Mouse (Mus musculus) common myeloid progenitor, adult 5-6 weeks (primary cell): Measurements from ENCODE around the gene Tcf20. TPM values are rescaled to one million over a fixed set of nuclear protein-coding genes. Genes with fewer than 3 reads are reported as not detected.
"Not testable (repeated sequence)": the region's sequence is repeated elsewhere in the genome, so short reads cannot be mapped to it uniquely, and the experiment has no call there.

Experiments used
- ATAC-seq: replicated peaks from 2 replicates; pipeline ENCODE4 v1.8.0; 2016; ENCODE audit warnings: low read depth, mild to moderate bottlenecking, moderate TSS enrichment, inconsistent platforms; ENCODE audit not compliant: poor library complexity, severe bottlenecking
- total RNA-seq: library from RNA; stranded (forward); fragments of 200-1000, 187-1606 nt; gene quantifications from 2 replicates; pipeline ENCODE4 v1.2.3, GENCODE M21; 2017

Gene Tcf20
- total RNA-seq, 1 experiment from 2014 or later: 101 TPM

DNA sequence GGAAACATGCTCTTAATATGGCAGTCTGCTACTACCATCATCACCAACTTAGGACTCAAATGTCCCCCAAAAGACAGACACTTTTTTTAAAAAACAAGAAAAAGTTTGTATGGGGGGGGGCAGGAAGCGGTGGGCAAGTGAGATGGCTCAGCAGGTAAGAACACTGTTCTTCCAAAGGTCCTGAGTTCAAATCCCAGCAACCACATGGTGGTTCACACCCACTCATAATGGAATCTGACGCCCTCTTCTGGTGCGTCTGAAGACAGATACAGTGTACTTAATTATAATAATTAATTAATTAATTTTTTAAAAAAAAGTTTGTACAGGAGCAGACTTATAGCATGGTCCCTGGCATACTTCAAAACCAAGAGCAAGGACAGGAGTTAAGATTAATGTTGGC, 148.5 kb downstream of the Tcf20 start:
- no peak for ATAC-seq

DNA sequence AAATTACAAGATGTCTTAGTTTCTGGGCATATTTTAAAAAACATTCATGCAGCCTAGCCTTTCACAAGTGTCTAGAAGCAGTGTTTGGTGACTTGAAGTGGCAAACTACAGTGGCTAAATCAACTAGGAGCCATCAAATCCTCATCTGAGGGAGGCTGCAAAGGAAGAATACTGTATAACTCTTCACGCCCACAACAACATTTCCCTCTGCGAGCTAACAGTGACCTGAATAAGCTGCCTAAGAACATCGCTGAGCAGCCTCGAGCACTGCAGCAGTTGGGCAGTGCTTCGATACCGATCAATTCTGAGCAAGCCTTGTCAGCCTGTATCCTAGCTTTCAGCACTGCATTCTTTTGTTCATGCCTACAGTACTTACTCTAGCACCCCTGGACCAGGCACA, 157.8 kb downstream of the Tcf20 start:
- ATAC-seq: no peak

DNA sequence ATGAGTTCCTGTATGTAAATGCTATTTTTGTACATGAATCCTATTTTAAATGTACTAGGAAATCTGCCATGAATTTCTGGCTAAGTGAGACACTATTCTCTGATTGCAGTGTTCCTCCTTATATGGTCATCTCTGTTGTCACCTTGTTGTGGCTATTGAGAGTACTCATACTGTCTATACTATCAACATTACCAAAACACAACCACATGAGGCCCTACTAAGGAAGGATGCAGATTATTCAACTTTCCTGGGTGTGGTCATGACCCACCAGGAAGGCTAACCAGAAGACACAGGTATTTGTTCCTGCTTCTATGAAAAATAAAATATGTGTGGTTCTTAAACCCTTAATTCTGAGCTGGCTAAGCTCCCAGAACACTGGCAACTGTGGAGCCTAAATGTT, 161.8 kb downstream of the Tcf20 start:
- ATAC-seq: no peak

DNA sequence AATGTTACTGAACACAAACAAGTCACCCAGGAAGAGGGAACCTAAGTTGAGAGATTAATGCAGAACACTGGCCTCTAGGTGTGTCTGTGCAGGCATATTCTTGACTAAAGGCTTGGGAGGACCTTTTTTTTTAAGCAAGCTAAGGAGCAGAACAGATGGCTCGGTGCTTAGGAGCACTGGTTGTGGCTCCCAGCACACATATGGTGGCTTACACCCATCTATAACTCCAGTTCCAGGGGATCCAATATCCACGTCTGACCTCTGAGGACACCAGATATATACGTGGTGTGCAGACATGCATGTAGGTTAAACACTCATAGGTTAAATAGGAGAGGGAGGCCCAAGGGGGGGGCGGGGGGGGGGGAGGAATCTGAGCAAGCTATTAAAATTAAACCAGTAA, 165.3 kb downstream of the Tcf20 start:
- ATAC-seq: no peak

DNA sequence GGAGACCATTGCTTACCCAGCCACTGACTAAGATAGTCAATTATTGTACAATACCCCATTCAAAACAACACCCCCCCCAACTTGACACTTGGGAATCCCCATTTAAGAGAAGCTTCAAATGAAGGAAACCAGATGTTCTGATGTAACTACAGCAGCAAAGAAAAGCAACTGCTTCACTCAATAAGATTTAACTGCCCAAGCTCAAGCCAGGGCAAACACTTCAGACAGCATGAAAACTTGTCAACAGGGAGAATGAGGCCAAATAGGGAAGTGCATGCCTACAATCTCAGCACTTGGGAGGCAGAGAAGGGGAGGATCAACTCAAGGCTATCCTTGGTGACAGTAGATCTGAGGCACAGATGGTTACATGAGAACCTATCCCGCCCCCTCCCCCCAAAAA, 166.0 kb downstream of the Tcf20 start:
- ATAC-seq: no peak

DNA sequence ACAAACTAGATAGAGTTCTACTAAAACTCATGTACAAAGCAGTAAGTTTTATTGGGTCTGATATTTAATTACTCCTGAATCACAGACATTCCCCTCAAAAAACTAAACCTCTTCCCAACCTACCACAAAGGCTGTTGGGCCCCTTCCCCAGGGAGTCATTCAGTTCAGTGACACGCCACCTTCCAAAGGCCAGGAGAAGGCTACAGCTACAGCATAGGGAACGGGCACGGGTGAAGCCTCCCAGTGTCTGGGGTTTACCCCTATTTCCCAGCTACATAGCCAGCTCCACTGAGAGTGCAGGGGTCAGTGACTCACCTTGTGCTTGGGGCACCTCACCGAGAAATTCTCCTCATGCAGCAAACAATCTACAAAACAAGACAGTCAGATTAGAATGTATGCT, 172.4 kb downstream of the Tcf20 start:
- ATAC-seq: no peak

DNA sequence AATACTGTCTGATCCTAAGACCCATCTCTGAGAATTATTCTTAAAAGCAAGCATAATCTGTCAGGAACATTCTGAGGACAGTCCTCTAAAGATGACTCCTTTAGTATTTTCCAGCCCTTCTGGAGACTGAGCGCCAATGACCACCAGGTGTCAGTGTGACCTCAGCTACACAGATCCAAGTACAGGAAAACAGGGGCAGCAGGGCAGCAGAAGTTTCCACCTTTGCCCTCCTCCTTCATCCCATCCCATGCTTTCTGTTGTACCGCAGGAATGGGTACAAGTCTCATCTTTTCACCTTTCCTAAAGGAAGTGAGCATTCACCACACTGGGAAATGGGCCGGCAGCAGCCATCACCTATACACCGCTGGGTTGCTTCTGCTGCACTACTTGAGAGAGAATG, 172.9 kb downstream of the Tcf20 start:
- peak; percentile 57 for ATAC-seq

DNA sequence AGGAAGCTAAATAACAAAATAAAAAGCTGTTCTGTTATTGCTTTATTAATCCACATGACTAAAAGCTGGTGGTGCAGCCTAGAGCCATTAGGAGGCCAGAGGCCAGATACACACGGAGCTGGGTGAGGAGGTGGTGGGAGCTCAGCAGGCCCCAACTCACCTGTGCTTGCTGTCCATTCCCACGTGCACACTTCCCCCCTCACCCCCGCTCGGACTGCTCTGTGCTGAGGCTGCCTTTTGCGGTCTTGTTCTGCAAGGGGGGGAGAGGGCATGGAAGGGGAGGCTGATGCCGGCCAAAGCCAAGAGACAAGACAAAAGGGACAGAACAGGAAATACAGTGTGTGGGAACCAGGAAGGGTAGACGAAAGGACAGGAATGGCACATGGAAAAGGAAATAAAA, 173.4 kb downstream of the Tcf20 start:
- ATAC-seq: no peak

DNA sequence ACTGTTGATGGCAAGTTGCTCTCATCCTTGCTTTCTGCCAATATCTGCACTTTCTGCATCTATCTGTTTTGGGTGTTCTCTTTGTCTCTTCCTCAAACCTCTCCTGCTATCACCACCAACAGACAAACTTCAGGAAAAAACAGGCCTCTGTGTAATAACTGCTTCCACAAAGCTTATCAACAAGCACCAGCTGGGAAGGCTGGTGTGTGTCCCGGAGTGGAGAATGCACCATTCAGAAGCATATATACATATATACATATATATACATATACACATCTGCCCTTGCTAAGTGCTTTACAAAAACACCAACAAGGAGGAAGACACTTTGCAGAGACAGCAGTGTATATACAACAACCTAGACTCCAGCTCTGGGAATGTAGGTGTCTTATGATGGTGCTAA, 177.1 kb downstream of the Tcf20 start:
- peak; percentile 60 for ATAC-seq

DNA sequence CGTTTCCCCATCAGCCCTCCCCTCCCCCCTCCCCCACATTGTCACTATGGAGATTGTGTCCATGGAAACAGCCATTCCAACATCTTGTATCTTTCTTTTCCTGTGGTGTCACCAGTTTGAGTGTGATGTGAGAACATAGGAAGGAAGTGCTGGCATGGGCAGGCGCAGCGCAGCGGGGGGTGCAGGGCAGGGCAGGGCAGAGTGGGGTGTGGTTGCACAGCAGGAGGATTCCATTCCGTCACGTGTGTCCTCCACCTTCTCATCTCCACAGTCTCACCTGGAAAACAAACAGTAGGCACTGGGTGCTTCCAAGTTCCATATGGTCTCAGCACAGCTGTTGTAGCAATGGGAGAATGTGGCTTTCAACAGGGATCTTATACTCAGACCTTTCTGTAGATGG, 178.2 kb downstream of the Tcf20 start:
- peak; percentile 60; the same call in 1 of the 2 replicates for ATAC-seq

DNA sequence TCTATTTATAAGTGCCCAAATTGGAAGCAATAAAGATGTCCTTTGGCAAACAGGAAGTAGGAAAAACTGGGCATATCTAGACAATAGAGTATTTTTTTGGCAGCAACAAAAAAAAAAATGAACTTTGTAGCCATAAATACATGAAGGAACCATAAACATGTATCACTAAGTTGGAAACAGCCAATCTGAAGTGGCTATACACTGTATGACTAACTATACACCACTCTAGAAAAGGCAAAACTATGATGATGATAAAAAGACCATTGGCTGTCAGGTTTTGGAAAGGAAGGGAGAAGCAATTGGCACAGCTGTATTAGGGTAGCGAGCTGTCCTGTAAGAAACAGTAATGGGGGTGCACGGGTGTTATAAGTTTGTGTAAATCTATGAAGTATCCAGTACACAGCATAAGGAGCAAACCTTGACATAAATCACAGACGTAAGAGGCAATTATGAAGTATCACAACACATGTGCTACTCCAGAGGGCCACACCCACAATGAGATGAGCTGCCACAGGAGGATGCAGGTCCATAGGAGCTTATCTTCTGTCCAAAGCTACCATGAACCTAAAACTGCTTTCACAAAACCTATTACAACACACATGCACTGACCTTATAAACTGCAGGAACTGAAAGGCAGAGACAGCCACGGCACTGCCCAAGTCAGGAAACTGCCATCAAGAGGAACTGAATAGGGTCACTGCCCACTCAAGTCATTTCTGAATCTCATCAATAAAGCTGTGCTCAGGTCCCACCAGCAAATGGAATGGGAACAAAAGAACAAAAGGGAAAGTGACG, 180.5 kb downstream of the Tcf20 start:
- no peak for ATAC-seq

DNA sequence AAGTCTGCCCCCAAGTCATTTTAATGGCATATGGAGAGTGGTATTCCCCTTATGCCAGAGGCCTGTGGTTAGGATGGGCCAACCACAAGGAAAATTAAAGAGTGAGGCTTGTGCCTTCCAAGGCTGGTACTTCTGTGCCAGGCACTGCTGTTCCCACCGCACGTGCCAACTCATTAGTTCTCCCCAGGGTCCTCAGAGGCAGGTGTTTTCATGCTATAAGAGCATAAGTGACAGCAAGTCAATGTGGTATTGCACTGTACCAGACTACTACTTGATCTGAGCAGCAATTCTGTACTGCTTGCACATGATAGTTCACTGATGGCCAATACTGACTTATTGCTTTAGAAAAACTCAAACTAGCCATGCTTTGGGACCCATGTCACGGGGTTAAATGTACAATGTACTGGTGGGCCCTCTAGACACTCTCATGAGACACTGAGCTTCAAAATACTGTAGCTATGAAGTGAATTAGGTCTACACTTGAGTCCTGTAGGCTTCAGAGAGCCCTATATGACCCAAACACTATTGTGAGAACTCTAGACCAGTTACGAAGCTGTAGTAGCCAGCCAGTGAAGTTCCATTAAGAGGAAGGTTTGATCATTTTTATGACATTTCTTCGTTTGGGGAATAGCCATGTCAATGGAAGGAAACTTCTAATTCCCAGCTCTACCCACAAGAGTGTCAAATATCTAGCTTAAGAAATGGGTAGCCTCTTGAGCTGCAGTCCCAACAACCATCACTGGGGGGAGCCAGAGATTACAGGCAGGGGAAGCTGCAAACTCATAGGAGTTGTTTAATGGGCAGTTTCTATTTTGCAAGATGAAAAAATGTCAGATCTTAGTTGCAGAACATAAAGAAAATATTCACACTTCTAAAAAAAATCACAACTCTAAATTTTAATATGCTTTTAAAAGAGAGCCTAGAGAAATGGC, 182.7 kb downstream of the Tcf20 start:
- peak; percentile 72 for ATAC-seq

DNA sequence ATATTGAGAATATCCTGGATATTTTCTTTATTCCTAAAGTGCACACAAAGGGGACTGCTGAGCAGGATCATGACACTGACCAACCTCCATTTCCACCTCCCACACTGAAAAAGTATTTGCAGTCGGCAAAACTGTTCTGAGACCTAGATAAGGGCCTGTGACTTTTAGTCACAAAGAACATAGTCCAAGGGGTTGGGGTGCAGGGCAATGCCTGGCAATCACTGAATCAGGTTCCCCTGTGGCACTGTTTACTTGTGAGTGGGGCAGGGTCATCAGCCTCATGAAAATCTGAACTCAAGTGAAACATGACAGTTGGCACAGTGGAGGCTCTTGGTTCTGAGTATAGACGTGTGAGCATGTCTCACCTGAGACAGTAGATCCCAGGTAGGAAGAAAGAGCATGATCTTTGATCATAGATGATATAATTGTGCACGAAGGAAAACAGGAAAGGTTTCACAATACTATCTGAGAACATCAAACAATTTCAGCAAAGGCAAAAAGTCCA, 191.7 kb downstream of the Tcf20 start:
- ATAC-seq: no peak

DNA sequence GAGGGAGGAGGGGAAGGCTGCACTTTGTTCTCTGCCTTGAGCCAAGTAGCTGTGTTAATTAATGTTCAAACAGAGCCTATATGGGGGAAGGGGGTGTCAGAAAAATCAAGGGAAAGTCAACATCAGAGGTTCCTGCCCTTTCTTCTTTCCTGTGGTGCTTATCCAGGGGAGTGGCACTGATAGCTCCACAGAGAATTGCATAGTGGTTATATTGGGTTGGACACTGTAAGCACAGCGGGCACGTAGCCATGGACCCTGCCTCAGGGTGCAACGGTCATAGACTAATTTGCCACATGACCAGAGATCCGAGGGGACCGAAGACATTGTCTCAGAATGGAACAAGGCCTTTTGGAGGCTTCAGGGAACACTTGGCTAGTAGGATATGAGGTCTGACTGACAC, 193.4 kb downstream of the Tcf20 start, which contains the start of gene Cyp2d26:
Gene Cyp2d26 (minus strand): TSS at position 18 of the 400 bp plus-strand sequence.
- ATAC-seq: no peak

DNA sequence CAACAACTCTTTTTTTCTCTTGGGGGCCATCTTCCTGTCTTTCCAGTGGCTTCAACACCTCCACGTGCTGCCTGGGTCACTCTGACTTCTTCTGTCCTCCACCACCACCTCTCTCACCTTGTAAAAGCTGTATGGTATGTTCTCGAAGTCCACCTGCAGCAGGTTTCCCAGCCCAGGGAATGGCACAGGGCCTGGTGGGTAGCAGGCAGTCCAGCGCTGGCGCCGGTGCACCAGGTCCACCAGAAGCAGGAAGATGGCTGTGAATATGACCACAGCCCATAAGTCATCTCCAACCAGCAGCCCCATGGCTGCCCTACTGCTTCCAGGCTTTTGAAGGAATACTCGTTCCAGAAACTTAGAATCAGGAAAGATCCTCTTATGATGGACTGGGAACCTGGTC, 193.8 kb downstream of the Tcf20 start:
- ATAC-seq: no peak

DNA sequence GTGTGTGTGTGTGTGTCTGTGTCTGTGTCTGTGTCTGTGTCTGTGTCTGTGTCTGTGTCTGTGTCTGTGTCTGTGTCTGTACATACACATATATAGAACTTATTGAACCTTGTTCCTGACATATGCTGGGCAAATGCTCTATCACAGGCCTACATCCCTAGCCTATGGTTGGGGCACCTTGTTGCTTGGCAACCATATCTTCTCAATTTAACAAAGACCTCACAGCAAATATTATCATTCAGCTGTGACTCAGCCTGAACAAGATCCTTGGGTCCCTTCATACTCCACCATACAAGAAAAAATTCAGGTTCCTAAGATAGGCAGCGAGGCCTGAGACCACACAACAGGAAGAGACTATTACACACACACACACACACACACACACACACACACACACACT, 194.2 kb downstream of the Tcf20 start:
- no peak for ATAC-seq

DNA sequence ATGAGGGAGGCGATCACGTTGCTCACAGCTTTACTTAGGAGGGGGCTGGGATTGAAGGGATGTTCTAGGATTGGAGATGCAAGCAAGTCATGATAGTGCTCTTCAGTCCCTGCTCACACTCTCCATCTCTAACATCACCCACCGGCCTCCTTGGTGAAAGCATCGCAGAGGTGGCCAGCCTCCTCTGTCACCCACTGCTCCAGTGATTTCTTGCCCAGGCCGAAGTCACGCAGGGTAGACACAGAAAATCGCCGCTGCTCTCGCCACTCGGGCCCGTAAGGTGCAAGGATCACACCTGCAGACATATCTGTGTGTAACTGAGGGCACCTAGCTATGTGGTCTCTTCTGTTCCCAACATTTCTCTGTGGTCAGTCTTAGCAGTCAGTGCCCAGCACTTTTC, 195.1 kb downstream of the Tcf20 start:
- no peak for ATAC-seq

DNA sequence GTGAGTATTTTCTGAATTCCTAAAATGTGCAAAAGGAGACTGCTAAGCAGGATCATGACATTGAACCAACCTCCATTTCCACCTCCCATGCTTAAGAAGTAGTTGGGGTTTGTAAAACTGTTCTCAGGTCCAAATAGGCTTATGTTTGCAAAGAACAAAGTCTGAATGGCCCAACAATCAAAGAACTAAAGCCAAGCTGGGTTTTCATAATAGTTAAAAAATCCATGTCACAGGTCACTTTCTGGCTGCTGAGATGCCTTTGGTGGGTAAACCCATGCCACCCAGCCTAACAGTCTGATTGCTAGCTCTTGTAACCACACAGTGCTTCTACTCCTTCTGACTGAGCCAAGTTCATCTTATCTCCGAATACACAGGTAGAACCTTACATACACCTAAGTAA, 203.1 kb downstream of the Tcf20 start:
- ATAC-seq: no peak

DNA sequence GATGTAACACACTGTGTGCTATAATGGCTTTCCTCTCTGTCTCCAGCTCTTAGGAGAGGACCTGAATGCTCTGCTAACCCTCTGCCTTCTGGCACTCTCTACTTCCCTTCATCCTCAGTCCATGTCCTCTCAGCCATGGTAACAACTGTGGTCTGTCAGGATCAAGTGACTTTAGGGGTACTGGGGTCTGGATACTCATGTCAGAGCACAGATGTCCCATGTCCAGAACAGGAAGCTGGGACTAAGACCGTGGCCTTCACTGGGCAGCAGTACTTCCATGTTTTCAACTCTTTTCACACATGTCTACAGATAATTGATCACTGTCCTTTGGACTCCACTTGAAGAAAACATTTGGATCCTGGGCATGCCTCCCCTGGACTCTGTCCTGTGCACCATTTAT, 203.9 kb downstream of the Tcf20 start:
- no peak for ATAC-seq

DNA sequence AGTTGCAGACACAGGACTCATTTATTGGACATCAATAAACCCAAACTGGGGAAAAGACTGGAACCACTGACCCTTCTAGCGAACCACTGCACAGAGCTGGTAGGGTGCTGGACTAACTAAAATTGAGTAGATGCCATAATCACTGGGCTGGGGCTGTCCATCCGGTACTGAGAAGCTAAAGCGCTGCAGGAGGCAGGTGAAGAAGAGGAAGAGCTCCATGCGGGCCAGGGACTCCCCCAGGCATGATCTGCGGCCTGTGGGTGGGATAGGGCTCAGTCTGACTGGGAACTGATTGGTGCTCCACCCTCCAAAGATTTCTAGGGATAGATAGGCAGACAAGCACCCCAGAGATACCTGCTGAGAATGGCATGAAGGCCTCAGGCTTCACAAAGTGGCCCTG, 209.8 kb downstream of the Tcf20 start:
- not testable (repeated sequence) for ATAC-seq

DNA sequence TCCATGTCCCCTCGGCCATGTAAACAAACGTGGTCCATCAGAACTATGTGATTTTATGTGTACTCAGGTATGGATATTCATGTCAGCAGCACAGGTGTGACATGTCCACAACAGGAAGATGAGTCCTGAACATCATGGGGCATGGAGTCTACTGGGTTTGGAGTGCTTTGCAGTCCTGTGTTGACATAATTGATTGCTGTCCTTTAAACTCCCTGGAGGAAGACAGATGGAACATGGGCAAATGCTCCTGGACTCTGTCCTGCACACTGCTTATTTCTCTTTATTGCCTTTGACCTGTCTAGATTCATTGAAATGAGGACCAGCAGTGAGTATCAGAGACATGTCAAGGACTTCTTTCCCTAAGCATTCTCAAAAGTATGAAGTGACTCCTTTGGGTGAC, 221.7 kb downstream of the Tcf20 start:
- ATAC-seq: no peak
